ENCODE assay signal across 8 mouse cellular contexts in the genomic region with DNA sequence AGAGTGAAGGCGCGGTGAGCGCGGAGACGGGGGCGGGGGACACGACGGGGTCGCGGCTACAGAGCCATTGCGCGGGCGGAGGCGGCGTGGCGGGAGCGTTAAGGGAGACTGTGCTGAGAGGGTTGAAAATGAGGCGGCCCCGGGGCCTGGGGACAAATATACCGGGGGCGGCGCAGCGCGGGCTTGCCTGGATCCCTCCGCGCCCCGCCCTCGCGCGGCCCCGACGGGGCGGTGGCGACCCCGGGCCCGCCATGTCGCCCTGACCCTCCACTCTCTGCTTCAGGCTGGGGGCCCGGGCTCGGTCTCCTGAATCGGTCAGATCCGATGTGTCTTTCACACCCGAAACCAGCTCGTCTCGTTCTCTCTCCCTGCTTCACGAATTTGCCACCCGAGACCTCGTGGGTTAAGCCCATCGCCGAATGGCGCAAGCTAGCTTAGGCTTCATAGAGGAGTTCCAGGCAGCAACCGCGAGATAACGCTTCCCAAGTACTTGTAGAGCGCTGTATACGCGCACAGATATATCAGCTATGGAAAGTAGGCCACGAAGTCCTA. TPM values are rescaled to one million over a fixed set of nuclear protein-coding genes. Genes with fewer than 3 reads are reported as not detected.
DNase-seq lines count a peak whose midpoint lies in the region; ATAC-seq lines count a peak whose summit lies in the region.

TSS of gene Atf5 (minus strand) at position 189 of the 552 bp plus-strand sequence.

- WGBS in kidney, embryonic 15.5 days = under 1% methylated on average over 54 of the region's 57 CpGs
- under 1% methylated on average over 55 of the region's 57 CpGs for WGBS in forebrain, embryonic 10.5 days
- WGBS in limb, embryonic 11.5 days = under 1% methylated on average over 55 of the region's 57 CpGs
- WGBS in midbrain, embryonic 14.5 days = under 1% methylated on average over 41 of the region's 57 CpGs

- peaks cover 21% of the 10 kb centered on the region for H3K36me3 ChIP-seq in kidney, embryonic 15.5 days
- H3K36me3 ChIP-seq in forebrain, embryonic 10.5 days (replicated peaks) = peaks cover 69% of the 10 kb centered on the region
- peaks cover 5% of the 10 kb centered on the region; the same call in 1 of the 2 replicates for H3K36me3 ChIP-seq in limb, embryonic 11.5 days (ENCODE audit: control insufficient read depth, insufficient read depth, low read length)
- no peaks in the 10 kb centered on the region for H3K36me3 ChIP-seq in midbrain, embryonic 14.5 days (ENCODE audit: control insufficient read depth, insufficient read depth, low read length)

- H3K9ac ChIP-seq in kidney, embryonic 15.5 days = peak within 1 kb of the TSS; percentile 90
- peak within 1 kb of the TSS; percentile 97 for H3K9ac ChIP-seq in limb, embryonic 11.5 days (ENCODE audit: low read length)
- peak within 1 kb of the TSS; percentile 88 for H3K9ac ChIP-seq in midbrain, embryonic 14.5 days (replicated peaks; ENCODE audit: low read length)

- ATAC-seq in kidney, embryonic 15.5 days (replicated peaks; ENCODE audit: low FRiP score) = peak; percentile 40
- ATAC-seq in limb, embryonic 11.5 days (ENCODE audit: insufficient number of reproducible peaks, low FRiP score, low TSS enrichment, low read depth) = peak; percentile 22; the same call in 1 of the 2 replicates
- ATAC-seq in midbrain, embryonic 14.5 days (ENCODE audit: low FRiP score, low TSS enrichment) = peak; percentile 47; the same call in 1 of the 2 replicates

- H3K4me3 ChIP-seq in kidney, embryonic 15.5 days (replicated peaks) = peak within 1 kb of the TSS; percentile 86
- peak within 1 kb of the TSS; percentile 90 for H3K4me3 ChIP-seq in forebrain, embryonic 10.5 days
- peak within 1 kb of the TSS; percentile 81 for H3K4me3 ChIP-seq in limb, embryonic 11.5 days (ENCODE audit: low read depth, low read length)
- peak within 1 kb of the TSS; percentile 86 for H3K4me3 ChIP-seq in midbrain, embryonic 14.5 days (replicated peaks; ENCODE audit: low read depth, low read length)

- H3K27ac ChIP-seq in kidney, embryonic 15.5 days = peak within 1 kb of the TSS; percentile 98
- H3K27ac ChIP-seq in forebrain, embryonic 10.5 days = peak within 1 kb of the TSS; percentile 99
- peak within 1 kb of the TSS; percentile 95 for H3K27ac ChIP-seq in limb, embryonic 11.5 days (replicated peaks; ENCODE audit: low read depth, low read length)
- peak within 1 kb of the TSS; percentile 89 for H3K27ac ChIP-seq in midbrain, embryonic 14.5 days (replicated peaks; ENCODE audit: low read depth, low read length)

- peaks cover 54% of the 10 kb centered on the region for H3K4me1 ChIP-seq in kidney, embryonic 15.5 days
- peaks cover 60% of the 10 kb centered on the region for H3K4me1 ChIP-seq in forebrain, embryonic 10.5 days
- peaks cover 23% of the 10 kb centered on the region for H3K4me1 ChIP-seq in limb, embryonic 11.5 days (ENCODE audit: control insufficient read depth, insufficient read depth, low read length)
- H3K4me1 ChIP-seq in midbrain, embryonic 14.5 days (ENCODE audit: control insufficient read depth, insufficient read depth, low read length) = peaks cover 40% of the 10 kb centered on the region

- peak within 1 kb of the TSS; percentile 77 for H3K4me2 ChIP-seq in kidney, embryonic 15.5 days
- H3K4me2 ChIP-seq in limb, embryonic 11.5 days (ENCODE audit: low read depth, severe bottlenecking) = peak within 1 kb of the TSS; percentile 90
- peak within 1 kb of the TSS; percentile 77 for H3K4me2 ChIP-seq in midbrain, embryonic 14.5 days (ENCODE audit: low read length)

- H3K9me3 ChIP-seq in kidney, embryonic 15.5 days (replicated peaks) = no peaks in the 10 kb centered on the region
- H3K9me3 ChIP-seq in forebrain, embryonic 10.5 days = no peaks in the 10 kb centered on the region
- no peaks in the 10 kb centered on the region for H3K9me3 ChIP-seq in limb, embryonic 11.5 days (ENCODE audit: control insufficient read depth, low read length)
- H3K9me3 ChIP-seq in midbrain, embryonic 14.5 days (ENCODE audit: control insufficient read depth, low read length) = no peaks in the 10 kb centered on the region

- no peaks in the 10 kb centered on the region for H3K27me3 ChIP-seq in kidney, embryonic 15.5 days
- H3K27me3 ChIP-seq in forebrain, embryonic 10.5 days (ENCODE audit: poor library complexity, severe bottlenecking) = no peaks in the 10 kb centered on the region
- no peaks in the 10 kb centered on the region for H3K27me3 ChIP-seq in limb, embryonic 11.5 days (ENCODE audit: control insufficient read depth, insufficient read depth, low read length)
- no peaks in the 10 kb centered on the region for H3K27me3 ChIP-seq in midbrain, embryonic 14.5 days (ENCODE audit: control insufficient read depth, insufficient read depth, low read length)

- intact Hi-C loops in heart, postnatal 25 days (cut with DNase I) = no loop called here

- DNase-seq in kidney, postnatal 10 days = no peak
- DNase-seq in adrenal gland, adult 8-10 months = no peak
- DNase-seq in forebrain, embryonic 10.5 days (ENCODE audit: extremely low spot score, low spot score) = no peak
- peak; percentile 60 for DNase-seq in heart, postnatal 25 days (ENCODE audit: low spot score)
- no peak for DNase-seq in limb, embryonic 11.5 days (ENCODE audit: low spot score)
- DNase-seq in midbrain, embryonic 14.5 days = peak; percentile 67
- no peak for DNase-seq in thymus, postnatal 36 days

RNA-seq across cellular contexts. Expression of gene Atf5, which starts in this region (rescaled TPM):
- polyA plus RNA-seq in kidney, embryonic 15.5 days (2015; fragmentation: Nextera tagmentation; extraction: Ambion mirVana) = 4.2 and 4.3 TPM in 2 replicates
- 100 to 1,000 TPM in 1 of 4 experiments, 10 to 100 TPM in 3; 76.2 to 108 (median 82.7) TPM for total RNA-seq in adrenal gland, adult 8-10 months (2022)
- 3.3 and 3.6 TPM in 2 replicates for polyA plus RNA-seq in forebrain, embryonic 10.5 days (2016; fragmentation: Nextera tagmentation; extraction: Ambion mirVana)
- total RNA-seq in heart, postnatal 25 days (2021) = 10 to 100 TPM; 63.7 to 64.5 TPM
- 2.1 and 2.3 TPM in 2 replicates for polyA plus RNA-seq in limb, embryonic 11.5 days (2014; fragmentation: Nextera tagmentation; extraction: Ambion mirVana)
- polyA plus RNA-seq in midbrain, embryonic 14.5 days (2014; fragmentation: Nextera tagmentation; extraction: Ambion mirVana) = 2.2 and 2.8 TPM in 2 replicates

Comparison
In these comparisons a context has a peak if more than half of its experiments do, and no peak if none do; other contexts are left out.
1. DNase-seq: peak in heart, postnatal 25 days (single experiment) and midbrain, embryonic 14.5 days (single experiment); none in kidney, postnatal 10 days (single experiment), adrenal gland, adult 8-10 months (single experiment), forebrain, embryonic 10.5 days (single experiment), limb, embryonic 11.5 days (single experiment) and thymus, postnatal 36 days (0 of 2).
2. Peak in every context shown above with its lines, with median percentiles within 50 percentile points of each other: ATAC-seq, H3K27ac ChIP-seq, H3K4me2 ChIP-seq, H3K4me3 ChIP-seq and H3K9ac ChIP-seq.